Mouse (Mus musculus): ENCODE data around the gene Gper1. TPM values are rescaled to one million over a fixed set of nuclear protein-coding genes. Genes with fewer than 3 reads are reported as not detected.
A peak's percentile ranks its signal among the peaks of the same experiment; 100 is the strongest.

The Gper1 gene
- polyA plus RNA-seq, 1 experiment = 0.27 TPM

DNA sequence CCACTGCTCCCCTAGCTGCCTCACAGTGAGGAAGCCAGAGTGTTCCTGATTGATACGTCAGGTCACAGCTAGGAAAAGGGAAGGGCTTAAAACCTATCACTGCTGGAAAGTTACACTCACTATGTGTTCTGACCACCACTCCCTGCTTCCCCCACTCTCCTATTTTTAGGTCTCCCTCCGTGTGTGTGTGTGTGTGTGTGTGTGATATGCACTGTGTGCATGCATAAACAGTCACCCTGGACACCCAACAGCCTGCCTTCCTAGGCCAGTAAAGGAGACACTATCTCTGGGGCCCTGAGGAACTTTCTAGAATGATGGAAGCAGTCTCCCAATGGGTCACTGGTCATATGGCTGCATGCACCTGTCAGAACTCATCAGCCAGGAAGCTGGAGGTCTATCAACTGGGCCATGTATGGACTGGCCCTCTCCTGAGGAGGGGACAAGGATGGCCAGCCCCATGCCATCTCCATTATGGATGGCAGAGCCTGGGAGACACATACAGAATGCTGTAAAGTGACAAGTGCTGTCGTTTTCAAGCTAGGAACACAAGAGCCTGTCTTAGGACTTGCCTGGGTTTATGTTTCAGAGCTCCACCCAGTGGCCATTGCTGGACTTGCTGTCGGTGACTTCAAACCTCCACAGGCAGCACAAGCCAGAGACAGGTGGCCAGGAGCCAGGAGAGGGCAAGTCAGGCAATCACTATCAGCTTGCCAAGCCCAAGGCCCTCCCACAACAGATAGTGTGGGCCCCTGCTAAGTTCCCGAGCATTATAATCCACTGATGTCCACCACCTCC lies 24.8 kb upstream of the Gper1 start:
- TF ChIP-seq POLR2A (IDR thresholded peaks at IDR 0.05; ENCODE audit: control insufficient read depth, low read depth, low read length) (no peak), CTCF (IDR thresholded peaks at IDR 0.05; ENCODE audit: control insufficient read depth, insufficient read depth, insufficient replicate concordance, low read depth, low read length) (peak; percentile 63; the same call in 1 of the 2 replicates)
- H3K27ac ChIP-seq (ENCODE audit: control insufficient read depth, insufficient read depth, low read depth, low read length) = no peak overlapping the region; the same call in 1 of the 2 replicates
- H3K4me1 ChIP-seq (ENCODE audit: control insufficient read depth, insufficient read depth, low read length) = peaks cover 2% of the 10 kb centered on the region; the same call in 1 of the 2 replicates
- H3K27me3 ChIP-seq (ENCODE audit: control insufficient read depth, insufficient read depth, low read length) = no peaks in the 10 kb centered on the region
- H3K36me3 ChIP-seq (ENCODE audit: control insufficient read depth, insufficient read depth, low read length) = no peaks in the 10 kb centered on the region
- H3K4me3 ChIP-seq (ENCODE audit: control insufficient read depth, low read depth, low read length) = no peak overlapping the region

DNA sequence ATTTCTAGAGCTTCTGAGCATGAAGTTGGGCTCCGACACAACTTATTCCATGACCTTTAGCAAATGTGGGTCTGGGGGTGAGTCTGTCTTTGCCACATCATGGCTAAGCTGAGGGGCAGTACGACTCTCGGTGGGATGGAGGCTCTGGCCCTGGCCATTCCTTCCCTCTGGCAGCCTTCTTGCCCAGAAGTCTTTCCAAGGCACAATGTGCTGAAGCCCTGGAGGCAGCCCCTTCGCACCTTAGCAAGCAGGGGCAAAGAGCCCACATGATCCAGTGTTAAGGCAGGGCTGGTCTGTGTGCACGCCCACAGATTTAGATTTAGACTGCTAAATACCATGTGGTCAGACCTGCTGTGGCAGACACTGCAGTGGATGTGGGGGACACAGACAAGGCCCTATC lies 24.2 kb upstream of the Gper1 start:
- no peak overlapping the region; the same call in 1 of the 2 replicates for H3K27ac ChIP-seq (ENCODE audit: control insufficient read depth, insufficient read depth, low read depth, low read length)
- TF ChIP-seq CTCF (IDR thresholded peaks at IDR 0.05; ENCODE audit: control insufficient read depth, insufficient read depth, insufficient replicate concordance, low read depth, low read length) = no peak
- TF ChIP-seq POLR2A (IDR thresholded peaks at IDR 0.05; ENCODE audit: control insufficient read depth, low read depth, low read length) = no peak
- no peaks in the 10 kb centered on the region for H3K27me3 ChIP-seq (ENCODE audit: control insufficient read depth, insufficient read depth, low read length)
- H3K4me3 ChIP-seq (ENCODE audit: control insufficient read depth, low read depth, low read length) = no peak overlapping the region
- H3K36me3 ChIP-seq (ENCODE audit: control insufficient read depth, insufficient read depth, low read length) = no peaks in the 10 kb centered on the region
- H3K4me1 ChIP-seq (ENCODE audit: control insufficient read depth, insufficient read depth, low read length) = peaks cover 2% of the 10 kb centered on the region; the same call in 1 of the 2 replicates

DNA sequence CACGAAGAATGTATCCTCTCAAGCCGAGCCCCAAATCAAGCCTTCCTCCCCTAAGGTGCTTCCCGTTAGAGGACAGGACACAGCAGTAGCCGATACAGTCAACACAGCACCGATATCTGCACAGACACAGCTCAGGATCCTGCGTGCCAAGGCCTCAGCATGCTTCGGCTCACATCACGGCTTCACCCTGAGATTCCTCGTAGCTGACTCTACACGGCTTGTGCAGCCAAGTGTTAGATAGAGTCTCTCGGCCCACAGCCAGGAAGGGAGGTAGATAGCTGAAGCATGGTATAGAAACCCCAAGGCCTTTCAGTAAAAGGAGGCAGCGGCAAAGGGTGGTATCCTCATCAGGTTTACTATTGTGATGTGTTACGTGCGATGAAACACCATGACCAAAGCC lies 23.0 kb upstream of the Gper1 start:
- Histone ChIP-seq H3K4me3 (ENCODE audit: control insufficient read depth, low read depth, low read length) (no peak overlapping the region), H3K36me3 (ENCODE audit: control insufficient read depth, insufficient read depth, low read length) (no peaks in the 10 kb centered on the region), H3K27me3 (ENCODE audit: control insufficient read depth, insufficient read depth, low read length) (no peaks in the 10 kb centered on the region), H3K4me1 (ENCODE audit: control insufficient read depth, insufficient read depth, low read length) (peaks cover 2% of the 10 kb centered on the region; the same call in 1 of the 2 replicates), H3K27ac (ENCODE audit: control insufficient read depth, insufficient read depth, low read depth, low read length) (no peak overlapping the region)
- TF ChIP-seq POLR2A (IDR thresholded peaks at IDR 0.05; ENCODE audit: control insufficient read depth, low read depth, low read length) (no peak), CTCF (IDR thresholded peaks at IDR 0.05; ENCODE audit: control insufficient read depth, insufficient read depth, insufficient replicate concordance, low read depth, low read length) (no peak)

DNA sequence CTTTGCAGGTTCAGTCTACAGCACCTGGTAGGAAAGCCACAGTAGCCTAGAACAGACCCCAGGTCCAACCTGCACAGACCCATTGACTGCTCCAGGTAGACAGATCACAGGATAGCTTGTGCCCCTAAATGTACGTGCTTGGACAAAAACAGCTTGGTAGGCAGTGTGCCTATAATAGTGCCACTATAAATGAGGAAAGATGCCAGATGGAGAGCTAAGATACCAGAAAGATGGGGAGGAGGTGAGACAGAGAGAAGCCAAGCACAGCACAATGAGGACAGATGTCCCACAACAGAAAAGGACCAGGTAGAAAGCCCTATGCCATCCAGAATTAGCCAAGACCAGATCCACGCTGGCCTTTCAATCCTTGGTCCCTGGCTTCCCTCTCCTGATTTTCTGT lies 20.8 kb upstream of the Gper1 start:
- Histone ChIP-seq H3K4me1 (ENCODE audit: control insufficient read depth, insufficient read depth, low read length) (peaks cover 2% of the 10 kb centered on the region; the same call in 1 of the 2 replicates), H3K36me3 (ENCODE audit: control insufficient read depth, insufficient read depth, low read length) (no peaks in the 10 kb centered on the region), H3K27me3 (ENCODE audit: control insufficient read depth, insufficient read depth, low read length) (no peaks in the 10 kb centered on the region), H3K4me3 (ENCODE audit: control insufficient read depth, low read depth, low read length) (no peak overlapping the region), H3K27ac (ENCODE audit: control insufficient read depth, insufficient read depth, low read depth, low read length) (no peak overlapping the region)
- TF ChIP-seq CTCF (IDR thresholded peaks at IDR 0.05; ENCODE audit: control insufficient read depth, insufficient read depth, insufficient replicate concordance, low read depth, low read length) (no peak), POLR2A (IDR thresholded peaks at IDR 0.05; ENCODE audit: control insufficient read depth, low read depth, low read length) (no peak)

DNA sequence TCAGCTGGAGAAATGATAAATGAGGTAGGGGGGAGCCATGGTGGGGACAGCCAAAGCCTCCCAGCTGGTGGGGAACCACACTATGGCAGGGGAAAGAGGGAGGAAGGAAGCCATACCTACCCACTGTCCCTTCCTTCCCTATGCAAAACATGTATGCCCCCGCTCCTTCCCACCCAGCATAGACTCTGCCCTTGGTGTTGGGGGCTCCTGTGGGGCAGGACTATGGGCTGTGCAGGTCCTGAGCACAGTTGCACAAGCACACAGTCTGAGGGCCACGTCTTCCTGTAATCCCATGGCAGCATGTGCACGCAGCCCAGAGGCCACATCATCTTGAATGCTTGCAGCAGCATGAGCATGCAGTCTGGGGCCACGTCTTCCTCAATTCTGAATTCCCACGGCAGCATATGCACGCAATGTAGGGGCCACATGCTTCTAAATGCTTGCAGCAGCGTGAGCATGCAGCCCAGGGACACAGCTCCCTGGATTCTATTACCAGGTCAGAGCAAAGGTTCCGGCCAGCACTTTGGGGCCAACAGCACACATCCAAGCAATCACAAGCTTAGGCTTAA lies 19.2 kb upstream of the Gper1 start:
- Histone ChIP-seq H3K27ac (ENCODE audit: control insufficient read depth, insufficient read depth, low read depth, low read length) (no peak overlapping the region), H3K27me3 (ENCODE audit: control insufficient read depth, insufficient read depth, low read length) (no peaks in the 10 kb centered on the region), H3K4me1 (ENCODE audit: control insufficient read depth, insufficient read depth, low read length) (peaks cover under 1% of the 10 kb centered on the region; the same call in 1 of the 2 replicates), H3K4me3 (ENCODE audit: control insufficient read depth, low read depth, low read length) (no peak overlapping the region), H3K36me3 (ENCODE audit: control insufficient read depth, insufficient read depth, low read length) (no peaks in the 10 kb centered on the region)
- no peak for TF ChIP-seq CTCF (IDR thresholded peaks at IDR 0.05; ENCODE audit: control insufficient read depth, insufficient read depth, insufficient replicate concordance, low read depth, low read length)

DNA sequence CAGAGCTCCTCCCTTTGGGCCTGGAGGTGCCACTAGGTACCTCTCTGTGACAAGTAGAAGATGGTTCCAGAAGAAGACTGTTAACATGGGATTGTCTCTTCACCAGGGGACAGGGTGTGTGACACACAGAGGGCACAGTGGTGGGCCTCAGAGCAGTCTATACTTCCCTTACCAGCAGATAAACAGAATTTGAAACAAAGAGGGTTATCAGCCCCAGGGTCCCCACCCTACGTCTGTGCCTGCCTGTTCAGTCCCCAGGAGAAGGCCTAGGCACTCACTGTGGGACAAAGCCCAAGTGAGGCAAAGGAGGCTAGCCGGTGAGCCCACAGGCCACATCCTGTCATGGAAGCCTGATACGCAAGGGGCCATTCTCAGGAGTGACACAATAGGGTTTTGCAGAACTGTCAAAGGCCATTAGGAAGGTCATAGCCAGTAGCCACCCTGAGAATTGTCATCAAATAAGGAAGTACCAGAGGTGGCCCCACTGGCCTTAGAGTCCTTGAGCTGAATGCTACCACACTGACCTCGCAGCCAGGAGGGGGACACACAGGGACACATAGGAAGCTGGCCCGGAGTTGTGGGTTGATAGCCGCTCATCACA lies 18.1 kb upstream of the Gper1 start, which contains the start of gene C130050O18Rik:
Gene C130050O18Rik (plus strand): TSS at position 480 of the 601 bp plus-strand sequence.
- no peaks in the 10 kb centered on the region for H3K27me3 ChIP-seq (ENCODE audit: control insufficient read depth, insufficient read depth, low read length)
- no peak within 1 kb of the TSS for H3K27ac ChIP-seq (ENCODE audit: control insufficient read depth, insufficient read depth, low read depth, low read length)
- TF ChIP-seq CTCF (IDR thresholded peaks at IDR 0.05; ENCODE audit: control insufficient read depth, insufficient read depth, insufficient replicate concordance, low read depth, low read length) = no peak
- TF ChIP-seq POLR2A (IDR thresholded peaks at IDR 0.05; ENCODE audit: control insufficient read depth, low read depth, low read length) = no peak
- H3K4me1 ChIP-seq (ENCODE audit: control insufficient read depth, insufficient read depth, low read length) = peaks cover 2% of the 10 kb centered on the region; the same call in 1 of the 2 replicates
- no peaks in the 10 kb centered on the region for H3K36me3 ChIP-seq (ENCODE audit: control insufficient read depth, insufficient read depth, low read length)
- no peak within 1 kb of the TSS for H3K4me3 ChIP-seq (ENCODE audit: control insufficient read depth, low read depth, low read length)

DNA sequence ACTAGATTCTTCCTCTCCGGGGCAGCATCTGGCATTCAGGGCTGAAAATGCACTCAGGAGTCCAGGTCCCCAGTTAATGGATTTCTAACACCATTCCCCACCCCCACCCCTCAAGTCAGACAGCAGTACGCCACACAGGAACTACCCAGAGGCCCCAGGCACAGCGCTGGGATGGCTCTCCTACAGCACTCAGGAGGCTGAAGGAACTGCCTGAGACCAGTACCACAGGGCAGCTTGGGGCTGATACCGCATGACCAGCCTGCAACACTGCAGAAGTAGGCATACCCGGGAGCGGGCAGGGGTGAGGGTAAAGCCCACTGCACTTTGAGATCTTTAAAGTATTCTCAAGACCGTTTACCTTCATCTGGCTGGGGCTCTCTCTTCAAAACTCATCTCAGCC lies 17.5 kb upstream of the Gper1 start:
- peaks cover 2% of the 10 kb centered on the region; the same call in 1 of the 2 replicates for H3K4me1 ChIP-seq (ENCODE audit: control insufficient read depth, insufficient read depth, low read length)
- no peaks in the 10 kb centered on the region for H3K27me3 ChIP-seq (ENCODE audit: control insufficient read depth, insufficient read depth, low read length)
- H3K4me3 ChIP-seq (ENCODE audit: control insufficient read depth, low read depth, low read length) = no peak overlapping the region
- H3K36me3 ChIP-seq (ENCODE audit: control insufficient read depth, insufficient read depth, low read length) = no peaks in the 10 kb centered on the region
- no peak overlapping the region for H3K27ac ChIP-seq (ENCODE audit: control insufficient read depth, insufficient read depth, low read depth, low read length)
- no peak for TF ChIP-seq POLR2A (IDR thresholded peaks at IDR 0.05; ENCODE audit: control insufficient read depth, low read depth, low read length)
- TF ChIP-seq CTCF (IDR thresholded peaks at IDR 0.05; ENCODE audit: control insufficient read depth, insufficient read depth, insufficient replicate concordance, low read depth, low read length) = no peak
